Mouse (Mus musculus): ENCODE measurements around the gene 2410004P03Rik. TPM values are rescaled to one million over a fixed set of nuclear protein-coding genes. Genes with fewer than 3 reads are reported as not detected.
"Not testable (repeated sequence)": the region's sequence is repeated elsewhere in the genome, so short reads cannot be mapped to it uniquely, and the experiment has no call there.

2410004P03Rik gene
- polyA plus RNA-seq, 1 experiment from 2014 or later, result 0.79 TPM

- Histone ChIP-seq H3K9me3 (replicated peaks; ENCODE audit: control insufficient read depth, low read length) (no peaks in the 10 kb centered on the region), H3K4me2 (ENCODE audit: low read depth, low read length) (no peak overlapping the region), H3K27me3 (ENCODE audit: control insufficient read depth, insufficient read depth, low read length) (peaks cover 2% of the 10 kb centered on the region; the same call in 1 of the 2 replicates), H3K36me3 (ENCODE audit: control insufficient read depth, insufficient read depth) (no peaks in the 10 kb centered on the region), H3K27ac (ENCODE audit: low read length) (no peak overlapping the region), H3K4me1 (ENCODE audit: control insufficient read depth, insufficient read depth, low read length) (no peaks in the 10 kb centered on the region), H3K9ac (ENCODE audit: low read length) (no peak overlapping the region), H3K4me3 (ENCODE audit: low read length) (no peak overlapping the region)
- 64% methylated on average over 9 of the region's 9 CpGs for WGBS
- ATAC-seq (replicated peaks; ENCODE audit: extremely low read depth, insufficient read depth, low FRiP score), result no peak
Measured at GRCm38 (mm10) chr12:17033464-17033841, 21.9 kb upstream of the 2410004P03Rik start.

GRCm38 (mm10) chr12:17032694-17033463 lies 21.4 kb upstream of the 2410004P03Rik start:
- Histone ChIP-seq H3K9me3 (replicated peaks; ENCODE audit: control insufficient read depth, low read length) (no peaks in the 10 kb centered on the region; the same call in 1 of the 2 replicates), H3K4me2 (ENCODE audit: low read depth, low read length) (no peak overlapping the region; the same call in 1 of the 2 replicates), H3K36me3 (ENCODE audit: control insufficient read depth, insufficient read depth) (no peaks in the 10 kb centered on the region), H3K4me3 (ENCODE audit: low read length) (no peak overlapping the region), H3K9ac (ENCODE audit: low read length) (no peak overlapping the region), H3K27me3 (ENCODE audit: control insufficient read depth, insufficient read depth, low read length) (peaks cover 2% of the 10 kb centered on the region; the same call in 1 of the 2 replicates), H3K4me1 (ENCODE audit: control insufficient read depth, insufficient read depth, low read length) (no peaks in the 10 kb centered on the region), H3K27ac (ENCODE audit: low read length) (no peak overlapping the region)
- no peak; the same call in 1 of the 2 replicates for ATAC-seq (replicated peaks; ENCODE audit: extremely low read depth, insufficient read depth, low FRiP score)
- 36% methylated on average over 13 of the region's 13 CpGs for WGBS

GRCm38 (mm10) chr12:17024554-17025110 lies 13.1 kb upstream of the 2410004P03Rik start:
- Histone ChIP-seq H3K4me3 (ENCODE audit: low read length) (no peak overlapping the region), H3K4me2 (ENCODE audit: low read depth, low read length) (no peak overlapping the region), H3K9me3 (replicated peaks; ENCODE audit: control insufficient read depth, low read length) (peaks cover 4% of the 10 kb centered on the region), H3K36me3 (ENCODE audit: control insufficient read depth, insufficient read depth) (no peaks in the 10 kb centered on the region), H3K4me1 (ENCODE audit: control insufficient read depth, insufficient read depth, low read length) (no peaks in the 10 kb centered on the region), H3K27me3 (ENCODE audit: control insufficient read depth, insufficient read depth, low read length) (no peaks in the 10 kb centered on the region), H3K27ac (ENCODE audit: low read length) (no peak overlapping the region), H3K9ac (ENCODE audit: low read length) (no peak overlapping the region)
- no peak for ATAC-seq (replicated peaks; ENCODE audit: extremely low read depth, insufficient read depth, low FRiP score)
- 85% methylated on average over 6 of the region's 6 CpGs for WGBS

DNA sequence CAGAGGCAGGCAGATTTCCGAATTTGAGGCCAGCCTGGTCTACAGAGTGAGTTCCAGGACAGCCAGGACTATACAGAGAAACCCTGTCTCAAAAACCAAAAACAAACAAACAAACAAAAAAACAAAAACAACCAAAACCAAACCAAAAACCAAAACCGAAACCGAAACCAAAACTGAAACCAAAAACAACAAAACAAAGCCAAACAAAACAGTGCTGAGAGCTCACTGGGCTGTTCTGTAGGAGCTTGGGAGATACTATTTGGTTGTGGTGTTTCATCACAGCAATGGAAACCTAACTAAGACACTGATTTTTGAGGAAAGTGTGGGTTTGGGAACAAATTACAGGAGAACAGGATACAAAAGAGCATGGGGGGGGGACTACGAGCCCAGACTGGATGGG lies 10.6 kb upstream of the 2410004P03Rik start:
- Histone ChIP-seq H3K9me3 (replicated peaks; ENCODE audit: control insufficient read depth, low read length) (peaks cover 4% of the 10 kb centered on the region; the same call in 1 of the 2 replicates), H3K4me2 (ENCODE audit: low read depth, low read length) (no peak overlapping the region), H3K9ac (ENCODE audit: low read length) (no peak overlapping the region), H3K4me3 (ENCODE audit: low read length) (no peak overlapping the region), H3K36me3 (ENCODE audit: control insufficient read depth, insufficient read depth) (no peaks in the 10 kb centered on the region), H3K27me3 (ENCODE audit: control insufficient read depth, insufficient read depth, low read length) (no peaks in the 10 kb centered on the region), H3K27ac (ENCODE audit: low read length) (no peak overlapping the region), H3K4me1 (ENCODE audit: control insufficient read depth, insufficient read depth, low read length) (no peaks in the 10 kb centered on the region)
- no peak for ATAC-seq (replicated peaks; ENCODE audit: extremely low read depth, insufficient read depth, low FRiP score)
- WGBS, result 84% methylated on average over 4 of the region's 4 CpGs

DNA sequence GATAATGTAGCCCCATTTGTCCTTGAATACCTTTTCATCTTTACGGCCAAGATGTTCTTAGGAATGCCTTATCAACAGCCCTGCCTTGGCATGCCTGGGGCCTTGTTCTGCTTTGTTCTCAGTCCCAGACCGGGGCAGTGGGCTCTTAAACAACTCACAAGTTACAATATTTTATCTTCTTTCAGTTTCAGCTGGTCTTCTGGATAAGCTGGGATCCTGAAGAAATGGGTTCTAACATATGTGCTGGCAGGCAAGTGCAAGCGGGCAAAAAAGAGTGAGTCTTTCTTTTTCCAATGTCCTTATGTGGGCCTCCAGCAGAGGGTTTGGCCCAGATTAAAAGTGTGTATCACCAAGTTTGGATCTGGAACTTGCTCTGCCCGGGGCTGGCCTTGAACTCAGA lies 9.6 kb upstream of the 2410004P03Rik start:
- H3K9me3 ChIP-seq (replicated peaks; ENCODE audit: control insufficient read depth, low read length); H3K27me3 ChIP-seq (ENCODE audit: control insufficient read depth, insufficient read depth, low read length); H3K36me3 ChIP-seq (ENCODE audit: control insufficient read depth, insufficient read depth); ATAC-seq (replicated peaks; ENCODE audit: extremely low read depth, insufficient read depth, low FRiP score); H3K4me3 ChIP-seq (ENCODE audit: low read length); H3K4me1 ChIP-seq (ENCODE audit: control insufficient read depth, insufficient read depth, low read length); H3K9ac ChIP-seq (ENCODE audit: low read length); H3K27ac ChIP-seq (ENCODE audit: low read length); H3K4me2 ChIP-seq (ENCODE audit: low read depth, low read length): not testable (repeated sequence)
- 65% methylated on average over 4 of the region's 4 CpGs for WGBS

DNA sequence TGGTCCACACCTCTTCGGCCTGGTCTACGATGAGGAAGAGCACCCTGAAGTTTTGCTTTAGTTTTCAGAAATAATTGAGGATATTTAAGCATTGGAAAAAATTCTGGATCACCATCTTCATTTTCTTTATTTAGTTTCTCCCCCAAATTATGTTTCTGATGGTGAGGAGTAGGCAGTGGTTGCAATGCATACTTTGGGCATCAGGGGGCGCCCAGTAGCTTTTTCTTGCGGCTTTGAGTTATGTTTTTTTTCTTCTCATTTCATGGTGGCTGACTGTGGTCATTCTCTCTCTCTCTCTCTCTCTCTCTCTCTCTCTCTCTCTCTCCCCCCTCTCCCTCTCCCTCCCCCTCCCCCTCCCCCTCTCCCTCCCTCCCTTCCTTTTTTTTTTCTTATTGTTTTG lies 6.9 kb upstream of the 2410004P03Rik start:
- H3K9ac ChIP-seq (ENCODE audit: low read length), result no peak overlapping the region
- H3K27me3 ChIP-seq (ENCODE audit: control insufficient read depth, insufficient read depth, low read length), result no peaks in the 10 kb centered on the region
- H3K9me3 ChIP-seq (replicated peaks; ENCODE audit: control insufficient read depth, low read length), result peaks cover under 1% of the 10 kb centered on the region; the same call in 1 of the 2 replicates
- ATAC-seq (replicated peaks; ENCODE audit: extremely low read depth, insufficient read depth, low FRiP score), result no peak
- H3K27ac ChIP-seq (ENCODE audit: low read length), result no peak overlapping the region
- no peaks in the 10 kb centered on the region for H3K4me1 ChIP-seq (ENCODE audit: control insufficient read depth, insufficient read depth, low read length)
- no peaks in the 10 kb centered on the region for H3K36me3 ChIP-seq (ENCODE audit: control insufficient read depth, insufficient read depth)
- WGBS, result 20% methylated on average over 4 of the region's 4 CpGs
- H3K4me3 ChIP-seq (ENCODE audit: low read length), result no peak overlapping the region
- no peak overlapping the region for H3K4me2 ChIP-seq (ENCODE audit: low read depth, low read length)

- Histone ChIP-seq H3K4me1 (ENCODE audit: control insufficient read depth, insufficient read depth, low read length) (peaks cover 5% of the 10 kb centered on the region; the same call in 1 of the 2 replicates), H3K9ac (ENCODE audit: low read length) (no peak overlapping the region), H3K4me3 (ENCODE audit: low read length) (no peak overlapping the region), H3K4me2 (ENCODE audit: low read depth, low read length) (no peak overlapping the region), H3K36me3 (ENCODE audit: control insufficient read depth, insufficient read depth) (no peaks in the 10 kb centered on the region), H3K27me3 (ENCODE audit: control insufficient read depth, insufficient read depth, low read length) (no peaks in the 10 kb centered on the region), H3K9me3 (replicated peaks; ENCODE audit: control insufficient read depth, low read length) (no peaks in the 10 kb centered on the region), H3K27ac (ENCODE audit: low read length) (no peak overlapping the region)
- 59% methylated on average over 2 of the region's 2 CpGs for WGBS
- no peak for ATAC-seq (replicated peaks; ENCODE audit: extremely low read depth, insufficient read depth, low FRiP score)
Measured at GRCm38 (mm10) chr12:17015711-17016110, 4.2 kb upstream of the 2410004P03Rik start.

- H3K4me1 ChIP-seq (ENCODE audit: control insufficient read depth, insufficient read depth, low read length), result peaks cover 5% of the 10 kb centered on the region; the same call in 1 of the 2 replicates
- no peak overlapping the region for H3K27ac ChIP-seq (ENCODE audit: low read length)
- peaks cover 4% of the 10 kb centered on the region; the same call in 1 of the 2 replicates for H3K9me3 ChIP-seq (replicated peaks; ENCODE audit: control insufficient read depth, low read length)
- no peak overlapping the region for H3K4me3 ChIP-seq (ENCODE audit: low read length)
- no peak for ATAC-seq (replicated peaks; ENCODE audit: extremely low read depth, insufficient read depth, low FRiP score)
- no peaks in the 10 kb centered on the region for H3K27me3 ChIP-seq (ENCODE audit: control insufficient read depth, insufficient read depth, low read length)
- WGBS, result 67% methylated on average over 2 of the region's 2 CpGs
- H3K4me2 ChIP-seq (ENCODE audit: low read depth, low read length), result no peak overlapping the region
- no peak overlapping the region for H3K9ac ChIP-seq (ENCODE audit: low read length)
- H3K36me3 ChIP-seq (ENCODE audit: control insufficient read depth, insufficient read depth), result no peaks in the 10 kb centered on the region
Measured at GRCm38 (mm10) chr12:17012067-17012899, 756 bp upstream of the 2410004P03Rik start.

All from heart, embryonic 16.5 days (tissue).